Mouse (Mus musculus) bone marrow macrophage, adult 2 months (primary cell): ENCODE results near the gene Ddx23. TPM values are rescaled to one million over a fixed set of nuclear protein-coding genes. Genes with fewer than 3 reads are reported as not detected.

Experiments used
- H3K27ac ChIP-seq: 2 replicates; pipeline ENCODE4 v1.5.1; 2012; ENCODE audit warnings: low read depth, low read length; ENCODE audit not compliant: insufficient read depth
- H3K4me1 ChIP-seq: 2 replicates; pipeline ENCODE4 v1.6.1; 2012; ENCODE audit warnings: low read length; ENCODE audit not compliant: control insufficient read depth, insufficient read depth
- H3K4me3 ChIP-seq: 2 replicates; pipeline ENCODE4 v1.5.1; 2012; ENCODE audit warnings: mild to moderate bottlenecking, low read length, moderate library complexity; ENCODE audit not compliant: insufficient read depth
- CTCF ChIP-seq: IDR thresholded peaks from 2 replicates; pipeline ENCODE4 v1.5.1; 2012; ENCODE audit warnings: low read depth, mild to moderate bottlenecking, low read length, moderate library complexity
- POLR2A ChIP-seq: IDR thresholded peaks from 2 replicates; pipeline ENCODE4 v1.6.1; 2012; ENCODE audit warnings: mild to moderate bottlenecking, low read depth, low read length, borderline replicate concordance
- polyA plus RNA-seq: library from polyadenylated mRNA; stranded (reverse); fragments of >200 nt; gene quantifications from 2 replicates; pipeline ENCODE4 v1.2.4, GENCODE M21; 2012; ENCODE audit not compliant: missing spikeins, insufficient read depth, insufficient read length

The Ddx23 gene
- polyA plus RNA-seq, 1 experiment: 84.9 TPM

GRCm38 (mm10) chr15:98609331-98610130, 53.2 kb downstream of the Ddx23 start, which contains the start of gene Adcy6:
Gene Adcy6, minus strand, starts transcription at chr15:98610076.
- no peak within 1 kb of the TSS for H3K27ac ChIP-seq
- H3K4me3 ChIP-seq: peak within 1 kb of the TSS; percentile 21; the same call in 1 of the 2 replicates
- no peaks in the 10 kb centered on the region for H3K4me1 ChIP-seq
- TF ChIP-seq POLR2A: no peak
- TF ChIP-seq CTCF: no peak

- Histone ChIP-seq H3K27ac (no peak overlapping the region), H3K4me1 (no peaks in the 10 kb centered on the region), H3K4me3 (no peak overlapping the region)
- TF ChIP-seq POLR2A (no peak), CTCF (no peak)
Measured at GRCm38 (mm10) chr15:98608784-98609250, 53.9 kb downstream of the Ddx23 start.

GRCm38 (mm10) chr15:98608058-98608783, 54.5 kb downstream of the Ddx23 start:
- Histone ChIP-seq H3K4me3 (no peak overlapping the region), H3K27ac (no peak overlapping the region), H3K4me1 (no peaks in the 10 kb centered on the region)
- TF ChIP-seq POLR2A (no peak), CTCF (no peak)

DNA sequence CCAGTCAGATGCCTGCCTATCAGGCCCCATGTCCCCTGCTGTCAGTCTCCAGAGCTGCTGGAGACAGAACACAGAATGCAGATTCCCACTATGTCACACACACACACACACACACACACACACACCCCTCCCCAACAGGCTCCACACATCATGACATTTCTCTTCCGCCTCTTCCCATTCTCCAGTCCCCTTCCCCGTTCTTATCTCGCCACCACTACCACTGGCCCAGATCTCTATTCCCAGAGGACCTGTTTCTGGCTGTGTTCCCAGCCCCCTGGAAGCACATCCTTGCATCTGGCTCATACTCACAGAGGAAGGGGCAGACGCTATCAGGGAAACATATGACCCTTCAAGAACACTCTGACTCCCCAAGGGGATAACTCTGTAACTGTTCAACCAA, 55.1 kb downstream of the Ddx23 start:
- no peaks in the 10 kb centered on the region for H3K4me1 ChIP-seq
- TF ChIP-seq POLR2A: no peak
- no peak for TF ChIP-seq CTCF
- H3K4me3 ChIP-seq: no peak overlapping the region
- no peak overlapping the region for H3K27ac ChIP-seq

DNA sequence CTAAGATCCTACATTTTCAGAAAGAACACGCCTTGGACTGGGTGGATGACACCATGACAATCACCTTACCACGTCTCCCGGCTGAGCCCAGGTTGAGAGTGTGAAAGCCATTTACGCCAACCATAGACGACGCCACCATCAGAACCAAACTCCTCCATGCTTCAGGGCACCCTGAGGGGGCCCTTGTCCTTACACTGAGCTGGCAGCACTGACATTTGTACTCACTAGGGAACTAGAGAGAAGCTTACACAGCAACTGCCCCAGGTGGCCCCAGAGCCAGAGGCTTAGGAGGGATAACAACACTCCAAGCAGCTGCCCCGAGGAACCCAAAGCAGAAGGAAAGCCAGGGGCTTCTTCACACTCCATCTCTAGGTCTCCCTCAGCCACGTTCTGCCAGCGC, 56.0 kb downstream of the Ddx23 start:
- Histone ChIP-seq H3K4me3 (no peak overlapping the region), H3K4me1 (no peaks in the 10 kb centered on the region), H3K27ac (no peak overlapping the region)
- TF ChIP-seq POLR2A: no peak

DNA sequence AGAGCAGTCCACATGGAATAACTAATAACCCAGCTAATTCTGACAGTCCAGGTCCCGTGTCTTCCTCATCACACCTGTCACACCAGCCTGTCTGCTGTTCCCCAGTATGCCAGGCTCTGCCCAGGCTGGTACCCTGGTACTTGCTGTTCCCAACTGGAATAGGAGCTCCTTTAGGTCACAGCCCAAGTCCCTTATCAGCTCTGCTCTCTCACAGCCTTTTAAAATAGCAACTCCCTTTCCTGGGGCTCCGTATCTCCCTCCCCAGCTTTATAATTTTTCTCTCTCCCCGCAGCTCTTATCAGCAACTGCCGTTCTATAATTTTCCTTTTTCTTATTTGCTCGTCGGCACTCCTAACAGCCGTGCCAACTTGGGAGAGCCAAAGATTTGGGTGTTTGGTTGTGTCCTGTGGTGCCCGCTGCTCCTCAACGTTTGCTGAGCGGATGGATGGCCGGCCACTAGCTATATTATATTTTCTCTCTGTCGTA, 56.6 kb downstream of the Ddx23 start:
- TF ChIP-seq CTCF (no peak), POLR2A (no peak)
- H3K4me3 ChIP-seq: no peak overlapping the region
- H3K4me1 ChIP-seq: no peaks in the 10 kb centered on the region
- H3K27ac ChIP-seq: no peak overlapping the region

- Histone ChIP-seq H3K27ac (no peak overlapping the region), H3K4me1 (no peaks in the 10 kb centered on the region), H3K4me3 (no peak overlapping the region)
- TF ChIP-seq CTCF: no peak
- TF ChIP-seq POLR2A: no peak
Measured at GRCm38 (mm10) chr15:98604041-98604575, 58.6 kb downstream of the Ddx23 start.

GRCm38 (mm10) chr15:98602921-98603458, 59.7 kb downstream of the Ddx23 start:
- TF ChIP-seq POLR2A (no peak), CTCF (no peak)
- Histone ChIP-seq H3K4me3 (no peak overlapping the region), H3K27ac (no peak overlapping the region)

DNA sequence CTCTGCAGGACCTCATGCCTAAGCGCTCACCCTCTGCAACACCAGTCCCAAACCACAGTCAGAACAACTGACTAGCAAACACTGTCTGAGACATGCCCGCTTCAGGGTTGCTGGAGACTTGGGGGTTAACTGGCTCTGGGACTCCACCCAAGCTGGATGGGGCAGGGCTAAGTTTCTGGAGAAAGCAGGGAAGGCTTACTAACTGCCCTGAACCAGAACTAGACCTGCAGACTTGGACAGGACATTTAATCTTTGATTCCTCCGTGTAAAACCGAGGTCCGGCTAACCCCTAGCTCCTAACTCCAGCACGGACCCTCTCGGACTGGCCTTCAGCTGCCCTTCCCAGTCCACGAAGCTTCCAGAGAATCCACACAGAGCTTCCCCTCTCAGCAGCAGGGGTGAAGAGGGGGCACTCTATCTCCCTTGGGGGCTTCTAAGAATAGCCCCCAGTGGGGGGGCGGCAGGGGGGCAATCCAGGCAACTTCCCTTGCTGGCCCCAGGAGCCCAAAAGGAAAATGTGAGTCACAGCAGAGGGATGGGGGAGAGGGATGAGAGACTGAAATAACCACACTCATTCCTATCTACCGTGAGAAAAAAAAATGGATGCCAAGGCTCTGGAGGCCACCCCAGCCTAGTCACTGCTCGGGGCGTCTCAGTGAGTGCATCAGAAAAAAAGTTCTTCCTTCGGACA, 60.4 kb downstream of the Ddx23 start:
- no peak overlapping the region for H3K27ac ChIP-seq
- TF ChIP-seq POLR2A (no peak), CTCF (no peak)
- no peaks in the 10 kb centered on the region for H3K4me1 ChIP-seq
- H3K4me3 ChIP-seq: no peak overlapping the region

More at GRCm38 (mm10) chr15:98602921-98603458, 59.7 kb downstream of the Ddx23 start:
- H3K4me1 ChIP-seq: no peaks in the 10 kb centered on the region
